Mouse (Mus musculus) frontal cortex, postnatal 14 days (tissue): ENCODE results near the gene Cdk5rap3.

Experiments used
- DNase-seq, 2 experiments: peaks; one replicate each; pipeline ENCODE4 v3.0.0; 2022; ENCODE audit warnings: low spot score in 2 of 2

Gene Cdk5rap3

DNA sequence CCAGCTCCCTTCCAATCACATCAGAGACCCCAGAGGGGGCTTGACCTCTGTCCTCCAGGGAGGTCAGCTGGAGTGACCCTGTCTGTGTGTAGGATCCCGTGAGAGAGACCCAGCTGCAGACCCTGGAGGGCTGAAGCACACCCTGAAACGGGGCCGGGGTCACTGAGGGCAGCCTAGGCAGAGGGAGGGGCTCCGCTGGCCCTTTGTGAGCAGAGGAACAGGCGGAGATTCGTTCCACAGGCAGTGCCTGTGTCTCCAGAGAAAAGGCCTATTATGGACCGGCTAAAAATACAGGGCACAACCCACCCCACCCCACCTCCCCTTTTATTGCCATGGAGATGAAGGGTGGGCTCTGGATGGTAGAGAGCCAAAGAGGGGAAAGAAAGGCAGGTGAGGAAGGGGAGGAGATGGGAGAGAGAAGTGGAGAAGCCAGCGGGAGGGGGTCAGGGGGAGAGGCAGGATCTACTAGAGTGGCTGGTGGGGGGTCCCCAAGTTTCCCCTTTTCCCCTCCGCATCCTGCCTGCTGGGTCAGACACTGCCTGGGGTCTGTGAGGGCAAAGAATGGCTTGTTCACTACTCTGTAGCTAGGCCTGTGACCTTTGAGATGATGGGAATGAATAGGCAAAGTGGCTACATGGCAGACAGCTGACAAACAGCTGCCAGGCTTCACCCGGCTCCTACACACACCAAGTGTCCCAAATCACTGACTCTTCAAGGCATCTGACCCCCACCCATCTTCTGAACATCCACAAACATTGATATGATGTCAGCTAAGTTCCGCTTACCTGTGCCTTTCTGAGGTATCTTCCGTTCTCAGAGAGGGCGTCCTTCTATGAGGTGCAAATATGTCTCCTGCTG, 16.6 kb downstream of the Cdk5rap3 start:
- DNase-seq = no peak

DNA sequence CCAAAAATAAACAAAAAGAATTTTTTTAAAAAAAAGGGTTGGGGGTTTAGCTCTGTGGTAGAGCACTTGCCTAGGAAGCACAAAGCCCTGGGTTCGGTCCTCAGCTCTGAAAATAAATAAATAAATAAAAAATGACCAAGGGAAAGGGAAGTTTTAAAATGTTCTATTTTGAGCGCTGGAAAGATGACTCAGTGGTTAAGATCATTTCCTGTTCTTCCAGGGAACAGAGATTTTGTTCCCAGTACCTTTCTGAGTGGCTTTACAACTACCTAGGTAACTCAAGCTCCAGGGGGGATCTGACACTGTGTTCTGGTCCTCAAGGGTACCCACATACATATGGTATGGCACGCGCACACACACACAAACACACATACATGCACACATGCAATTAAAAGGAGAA, 20.4 kb downstream of the Cdk5rap3 start:
- no peak for DNase-seq

DNA sequence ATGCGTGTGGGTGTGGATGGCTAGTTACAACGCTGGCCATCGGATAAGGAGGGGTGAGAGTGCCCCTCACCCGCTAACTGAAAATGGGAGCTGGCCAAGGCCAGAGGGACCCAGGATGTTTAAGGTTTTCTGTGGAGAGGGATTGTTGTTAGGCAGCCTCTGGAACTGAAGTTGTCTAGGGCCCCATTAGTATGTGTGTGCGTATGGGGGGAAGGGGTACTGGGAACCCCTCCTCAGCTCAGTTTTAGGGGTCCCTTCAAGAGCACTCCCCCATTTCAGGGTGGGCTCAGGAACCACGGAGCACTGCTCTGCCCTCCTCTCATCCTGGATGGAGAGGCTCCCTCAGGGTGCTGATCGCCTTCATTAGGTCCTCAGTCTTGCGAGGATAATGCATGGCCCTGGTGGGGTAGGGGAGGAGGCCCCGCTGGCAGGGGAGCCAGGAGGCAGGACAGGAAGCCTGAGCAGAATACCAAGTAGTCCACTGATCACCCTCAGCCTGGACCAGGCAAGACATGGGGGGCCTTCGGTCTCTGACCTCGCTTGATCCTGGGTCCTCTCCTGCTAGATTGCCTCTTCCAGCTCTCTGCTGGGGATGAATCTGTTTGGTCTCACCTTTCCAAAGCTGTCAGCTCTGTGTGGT, 23.0 kb downstream of the Cdk5rap3 start:
- no peak for DNase-seq

DNA sequence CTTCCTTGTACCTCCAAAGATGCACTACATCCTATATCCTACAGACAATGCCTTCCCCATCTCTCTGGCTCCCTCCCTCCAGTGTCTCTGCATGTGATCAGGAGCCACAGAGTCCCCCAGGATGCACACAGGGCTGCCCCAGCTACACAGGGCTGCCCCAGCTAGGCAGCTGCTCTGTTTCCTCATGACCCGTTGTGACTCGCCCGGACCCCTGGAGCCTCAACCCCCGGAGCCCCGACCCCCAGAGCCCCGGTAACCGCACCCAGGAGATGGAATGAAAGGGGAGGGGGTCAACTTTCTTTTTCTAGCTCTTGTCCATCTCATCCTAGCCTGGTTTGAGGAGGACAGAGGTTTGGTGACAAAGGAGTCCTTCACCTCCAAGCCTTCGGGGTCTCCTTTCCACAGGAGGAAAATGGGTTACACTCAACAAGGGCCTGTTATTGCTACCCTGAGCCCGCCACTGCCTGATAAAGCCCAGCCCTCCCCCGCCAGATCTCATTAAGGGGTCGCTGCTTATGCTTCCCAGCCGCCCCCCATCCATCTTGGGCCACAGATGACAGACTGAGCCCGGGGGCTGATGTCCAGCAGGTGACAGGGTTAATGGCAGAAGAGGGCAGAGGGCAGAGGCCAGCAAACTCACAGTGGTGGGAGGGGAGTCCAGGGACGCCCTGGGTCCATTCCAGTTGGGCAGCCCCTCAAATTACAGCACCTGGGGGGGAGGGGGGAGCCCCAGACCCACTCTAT, 24.3 kb downstream of the Cdk5rap3 start:
- no peak for DNase-seq

DNA sequence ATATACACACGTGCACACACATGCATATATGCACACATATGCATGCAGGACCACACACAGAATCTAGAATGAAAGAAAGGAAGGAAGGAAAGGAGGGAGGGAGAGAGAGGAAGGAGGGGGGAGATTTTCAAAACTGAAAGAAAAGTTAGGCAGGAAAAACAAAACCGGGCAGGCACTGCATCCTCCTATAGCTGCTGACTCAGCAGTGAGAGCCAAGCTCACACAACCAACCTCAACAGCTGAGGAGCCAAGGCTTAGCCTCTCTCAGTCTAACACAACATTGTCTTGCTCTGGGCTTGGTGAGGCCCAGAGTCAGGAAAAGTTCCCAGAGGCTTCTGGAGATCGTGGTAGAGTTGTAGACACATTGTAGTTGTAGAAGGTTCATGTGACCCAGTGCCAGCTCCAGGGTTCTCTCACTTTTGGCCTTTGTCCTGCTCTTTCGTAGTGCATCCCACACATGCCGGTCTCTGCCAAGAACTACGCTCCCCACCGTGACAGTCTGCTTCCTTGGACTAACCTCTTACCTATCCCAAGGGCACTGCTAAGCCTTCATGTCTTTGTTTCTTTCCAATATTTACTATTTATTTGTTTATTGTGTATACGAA, 29.3 kb downstream of the Cdk5rap3 start:
- no peak for DNase-seq

DNA sequence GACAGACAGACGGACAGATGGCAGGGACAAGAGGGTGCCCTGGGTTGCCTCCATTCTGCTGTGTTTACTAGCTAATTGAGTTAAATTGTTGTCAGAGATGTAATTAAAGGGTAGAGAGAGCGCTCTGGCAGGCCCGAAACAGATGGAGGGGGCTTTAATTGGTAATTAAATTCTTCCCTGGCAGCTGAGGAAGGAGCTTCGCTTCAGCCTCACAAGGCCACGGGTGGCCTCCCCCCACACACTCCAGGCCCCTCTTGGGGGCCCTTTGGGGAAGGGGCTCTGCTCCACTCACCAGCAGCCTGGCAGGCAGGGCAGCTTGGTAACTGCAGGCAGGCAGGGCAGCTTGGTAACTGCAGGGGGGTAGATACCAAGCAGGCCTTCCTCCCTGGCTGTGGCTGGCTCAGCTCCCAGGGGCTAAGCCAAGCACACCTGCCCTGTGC, 30.4 kb downstream of the Cdk5rap3 start:
- no peak for DNase-seq

DNA sequence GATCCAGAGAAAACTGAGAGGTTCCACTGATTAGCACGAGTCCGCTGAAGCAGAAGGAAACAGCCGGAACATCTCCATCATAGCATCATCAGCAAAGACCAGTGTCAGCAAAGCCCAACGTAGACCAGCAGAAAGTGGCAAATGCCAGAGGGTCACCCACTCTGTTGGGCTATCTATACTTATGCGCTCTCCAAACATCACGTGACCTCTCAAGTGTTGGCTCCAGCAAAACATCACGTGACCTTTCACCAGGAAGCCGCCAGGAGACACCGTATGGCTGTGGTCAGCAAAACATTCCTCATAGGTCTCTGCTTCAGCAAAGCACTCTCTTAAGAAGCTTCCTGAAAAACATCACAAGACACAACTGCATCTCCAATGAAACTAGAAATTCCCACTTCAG, 36.0 kb downstream of the Cdk5rap3 start:
- no peak for DNase-seq

DNA sequence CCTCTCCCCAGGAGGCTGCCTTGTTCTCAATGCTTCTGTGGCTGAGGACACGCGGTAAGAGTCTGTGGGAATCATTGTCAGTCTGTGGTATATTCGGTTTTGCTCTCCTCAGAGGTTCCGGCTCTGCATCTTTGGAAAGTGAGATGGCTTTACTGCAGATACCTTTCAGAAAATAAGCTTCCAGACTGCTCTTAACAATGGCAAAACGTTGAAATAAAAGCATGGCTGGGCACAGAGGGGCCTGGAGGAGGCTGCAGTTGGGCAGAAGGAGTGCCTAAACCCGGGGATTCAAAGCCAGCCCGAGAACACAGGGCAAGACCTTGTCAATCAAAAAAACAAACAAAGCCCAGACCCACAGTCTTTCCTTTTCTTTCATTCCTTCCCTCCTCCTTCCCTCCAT, 36.9 kb downstream of the Cdk5rap3 start:
- DNase-seq = no peak

DNA sequence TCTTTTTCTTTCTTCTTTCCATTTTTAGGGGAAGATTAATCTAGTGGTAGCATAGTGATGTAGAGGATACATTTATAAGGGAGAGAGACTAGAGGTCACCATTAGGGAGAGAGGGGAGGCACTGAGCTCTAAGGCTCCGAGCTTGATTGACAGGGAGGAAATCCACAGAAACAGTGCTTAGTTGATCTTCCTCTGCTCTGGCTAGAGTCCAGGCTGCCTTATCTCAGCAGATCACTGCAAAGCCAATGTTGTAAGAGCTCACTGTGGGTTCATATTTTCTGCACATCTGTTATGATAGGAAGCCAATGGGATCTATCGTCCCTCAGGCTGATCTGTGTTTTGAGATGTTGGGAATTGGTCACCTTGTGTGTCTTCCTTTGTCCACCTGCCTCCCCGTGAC, 37.6 kb downstream of the Cdk5rap3 start:
- no peak for DNase-seq

DNA sequence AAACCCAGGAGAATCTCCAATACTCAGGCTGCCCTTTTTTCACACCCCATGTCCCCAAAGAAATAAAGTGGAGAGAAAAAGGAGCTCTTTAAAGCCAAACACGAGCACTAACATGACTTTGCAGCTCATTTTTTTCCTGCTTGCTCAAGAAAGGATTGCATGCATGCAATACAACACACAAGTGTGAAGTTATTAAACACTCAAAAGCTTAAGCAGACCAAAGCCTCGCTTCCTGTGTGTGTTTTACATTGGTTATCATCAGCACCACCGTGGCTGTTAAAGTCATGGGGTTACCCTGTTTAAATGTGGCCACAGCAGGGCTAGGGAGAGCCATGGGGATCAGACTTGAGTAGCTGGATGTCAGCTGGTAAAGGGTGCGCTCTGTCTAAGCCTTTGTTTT, 39.2 kb downstream of the Cdk5rap3 start:
- DNase-seq = no peak

DNA sequence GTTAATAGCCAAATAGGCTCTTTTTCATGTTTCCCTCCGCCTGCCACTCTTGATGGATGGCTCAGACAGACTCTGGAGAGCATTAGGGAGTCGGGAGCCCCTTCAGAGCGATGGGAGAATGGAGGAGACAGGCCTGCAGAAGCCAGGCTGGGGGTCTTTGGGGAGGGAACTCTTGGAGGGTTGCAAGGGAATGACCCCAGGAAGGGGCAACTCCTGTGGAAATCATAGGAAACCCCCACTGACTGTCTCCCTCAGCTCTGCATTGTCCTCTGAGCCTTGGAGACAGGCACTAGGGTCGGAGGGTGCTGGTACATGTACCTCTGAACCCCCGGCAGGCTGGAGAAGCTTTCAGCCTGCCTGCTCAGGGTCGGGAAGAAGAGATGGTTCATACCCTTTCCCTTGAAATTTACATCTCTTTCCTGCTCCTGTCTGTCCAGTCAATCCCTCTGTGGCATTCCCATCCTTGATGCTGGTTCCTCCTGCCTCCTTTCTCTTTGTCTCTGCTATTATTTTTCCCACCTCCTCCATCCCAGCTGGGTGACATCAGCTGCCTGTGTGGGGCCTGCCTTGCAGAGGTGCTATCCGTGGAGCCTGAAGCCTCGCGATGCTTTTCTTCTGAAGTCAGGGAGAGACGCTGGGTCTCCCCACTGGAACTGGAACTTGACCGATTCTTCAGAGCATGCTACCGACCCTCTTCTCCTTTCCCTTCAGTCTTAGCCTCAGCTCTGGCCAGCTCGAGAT, 39.8 kb downstream of the Cdk5rap3 start:
- no peak for DNase-seq

DNA sequence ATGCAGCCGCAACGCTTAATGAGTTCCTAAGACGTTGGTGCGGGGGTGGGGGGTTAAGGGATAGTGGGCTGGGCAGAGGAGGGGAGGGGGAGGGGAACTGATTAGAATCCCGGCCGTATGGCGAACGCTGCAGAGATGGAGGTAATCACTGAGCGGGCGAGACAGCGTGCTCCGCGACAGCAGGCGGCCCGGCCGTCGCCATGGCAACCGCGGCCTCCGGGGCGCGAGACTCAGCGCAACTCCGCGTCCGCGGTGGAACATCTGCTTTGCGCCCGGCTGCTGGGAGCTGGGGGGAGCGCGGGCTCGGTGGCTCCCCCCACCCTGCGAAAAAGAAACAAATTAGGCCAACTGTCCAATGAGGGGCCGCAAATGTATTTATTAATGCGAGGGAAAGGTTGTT, 40.6 kb downstream of the Cdk5rap3 start:
- DNase-seq = peak; percentile 69 to 79

DNA sequence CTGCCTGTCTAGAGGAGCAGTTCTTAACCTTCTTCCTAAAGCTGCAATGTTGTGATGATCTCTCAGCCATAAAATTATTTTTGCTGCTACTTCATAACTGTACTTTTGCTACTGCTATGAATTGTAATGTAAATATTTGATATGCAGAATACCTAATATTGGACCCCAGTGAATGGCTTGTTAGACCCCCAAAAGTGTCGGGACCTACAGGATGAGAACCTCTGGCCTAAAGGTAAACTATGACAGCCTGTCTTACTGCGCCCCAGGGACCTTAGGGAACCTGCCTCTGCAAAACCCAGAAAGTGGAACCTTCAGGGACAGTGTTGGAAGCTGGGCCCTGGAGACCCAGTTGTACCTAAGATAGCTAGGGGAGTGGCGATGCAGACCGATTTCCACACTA, 41.0 kb downstream of the Cdk5rap3 start:
- no peak for DNase-seq

DNA sequence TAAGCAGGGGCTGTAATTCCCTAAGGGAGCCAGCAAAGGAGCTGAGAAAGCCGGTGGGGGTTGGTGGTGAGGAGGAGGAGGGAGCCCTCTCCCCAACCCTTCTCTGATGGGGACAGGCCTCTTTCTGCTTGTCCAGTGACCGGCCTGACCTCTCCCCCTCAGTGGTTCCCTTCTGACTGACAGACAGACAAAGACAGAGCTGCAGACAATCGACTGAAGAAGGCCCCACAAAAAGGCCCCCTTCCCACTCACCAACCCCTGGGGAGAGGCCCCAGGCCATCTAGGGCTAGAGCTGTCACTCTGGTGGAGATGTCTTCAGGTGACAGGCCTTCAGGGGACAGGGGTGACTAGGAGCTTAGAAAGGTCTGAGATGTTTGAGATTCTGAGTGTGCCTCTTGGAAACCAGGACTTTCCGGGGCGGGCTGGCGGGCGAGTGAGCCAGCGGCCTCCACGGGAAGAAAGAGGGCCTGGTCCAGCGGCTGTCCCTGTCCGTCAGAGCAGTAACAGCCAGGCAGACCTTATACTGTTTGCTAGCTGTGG, 42.6 kb downstream of the Cdk5rap3 start:
- DNase-seq = no peak

DNA sequence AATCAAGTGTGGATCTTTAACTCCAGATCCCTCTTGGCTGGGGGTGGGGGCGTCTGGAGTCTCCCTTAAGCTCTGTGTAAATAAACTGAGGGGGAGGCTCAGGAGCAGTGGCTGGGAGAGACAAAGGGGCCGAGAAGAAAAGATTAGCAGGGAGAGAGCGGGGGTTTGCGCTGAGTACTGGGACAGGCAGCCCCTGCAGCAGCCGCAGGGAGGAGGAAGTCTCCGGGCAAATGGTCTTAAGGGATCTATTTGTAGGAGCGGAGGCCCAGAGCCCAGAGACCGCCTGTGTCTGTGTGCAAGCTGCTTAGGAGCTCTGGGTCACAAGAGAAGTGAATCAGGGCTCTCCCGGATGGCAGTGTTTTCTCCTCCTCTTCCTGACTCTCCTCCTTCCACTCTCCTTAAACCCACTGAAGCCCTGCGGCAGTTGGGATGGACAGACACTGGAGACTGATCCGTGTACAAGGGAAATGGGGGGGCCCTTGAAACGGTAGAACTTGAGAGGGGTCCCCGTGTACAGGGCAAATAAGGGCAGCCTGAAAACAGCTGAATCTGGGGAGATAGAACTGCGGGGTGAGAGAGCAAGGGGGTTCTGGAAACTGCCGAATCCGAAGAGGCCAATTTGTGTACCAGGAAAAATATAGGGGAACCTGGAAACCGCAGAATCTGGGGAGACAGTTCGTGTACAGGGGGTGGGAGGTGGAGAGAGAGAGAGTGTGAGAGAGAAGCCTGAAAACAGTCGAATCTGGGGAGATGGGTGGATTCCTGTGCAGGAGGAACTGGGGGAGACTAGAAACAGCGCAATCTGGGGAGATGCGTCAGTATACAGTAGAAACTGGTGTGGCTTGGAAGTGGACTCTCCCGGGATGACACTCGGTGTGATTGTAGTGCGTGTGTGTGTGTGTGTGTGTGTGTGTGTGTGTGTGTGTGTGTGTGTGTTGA, 43.6 kb downstream of the Cdk5rap3 start:
- no peak for DNase-seq

DNA sequence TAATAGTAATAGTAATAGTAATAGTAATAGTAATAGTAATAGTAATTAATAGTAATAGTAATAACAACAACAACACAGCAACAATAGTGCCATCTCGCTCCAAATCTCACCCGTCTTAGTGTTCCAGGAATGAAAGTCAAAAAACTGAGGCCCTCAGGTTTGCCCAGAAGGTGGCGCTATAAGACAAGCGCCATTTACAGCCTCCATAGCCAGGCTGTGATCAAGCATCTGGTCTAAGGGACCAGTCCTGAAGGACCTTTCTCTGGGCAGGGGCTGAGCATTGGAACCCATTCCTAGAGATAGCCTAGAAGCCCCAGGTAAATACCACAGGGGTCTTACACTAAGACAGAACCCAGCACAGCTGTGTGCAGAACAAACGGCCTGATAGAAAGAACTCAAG, 49.1 kb downstream of the Cdk5rap3 start:
- DNase-seq = peak; percentile 45 to 60

DNA sequence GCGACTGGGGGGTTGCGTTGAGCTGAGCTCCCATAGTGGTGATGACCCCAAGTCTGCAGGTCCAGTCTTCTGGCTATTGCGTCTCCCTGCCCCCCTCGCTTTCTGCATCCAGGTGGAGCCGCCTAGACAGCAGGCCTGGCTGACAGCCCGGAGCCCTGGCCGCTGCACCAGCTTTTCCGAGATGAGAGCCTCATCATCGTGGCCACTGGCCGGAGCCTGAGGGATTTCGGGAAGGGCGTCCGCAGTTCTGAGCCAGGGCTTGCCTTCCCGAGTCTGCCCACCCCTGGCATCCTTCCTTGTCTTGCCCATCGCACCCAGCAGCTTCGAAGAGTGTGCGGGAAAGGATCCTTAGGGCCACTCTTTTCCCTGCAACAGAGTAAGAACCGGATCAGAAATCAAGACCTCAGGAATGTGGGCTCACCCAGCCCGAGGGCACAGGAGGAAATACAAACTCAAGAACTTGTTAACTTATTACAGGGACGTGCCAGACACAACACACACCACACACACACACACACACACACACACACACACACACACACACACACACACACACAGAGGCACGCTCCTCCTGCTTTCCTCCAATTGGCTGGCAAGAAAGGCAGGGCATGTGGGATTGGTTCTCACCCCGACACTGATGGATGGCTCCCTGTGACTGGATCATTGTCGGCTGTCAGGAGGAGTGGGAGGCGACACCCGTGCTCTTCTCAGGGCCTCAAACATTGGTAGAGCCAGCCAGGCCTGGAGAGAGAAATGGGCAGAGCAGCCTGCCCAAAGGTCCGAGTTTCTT, 52.9 kb downstream of the Cdk5rap3 start:
- no peak for DNase-seq

DNA sequence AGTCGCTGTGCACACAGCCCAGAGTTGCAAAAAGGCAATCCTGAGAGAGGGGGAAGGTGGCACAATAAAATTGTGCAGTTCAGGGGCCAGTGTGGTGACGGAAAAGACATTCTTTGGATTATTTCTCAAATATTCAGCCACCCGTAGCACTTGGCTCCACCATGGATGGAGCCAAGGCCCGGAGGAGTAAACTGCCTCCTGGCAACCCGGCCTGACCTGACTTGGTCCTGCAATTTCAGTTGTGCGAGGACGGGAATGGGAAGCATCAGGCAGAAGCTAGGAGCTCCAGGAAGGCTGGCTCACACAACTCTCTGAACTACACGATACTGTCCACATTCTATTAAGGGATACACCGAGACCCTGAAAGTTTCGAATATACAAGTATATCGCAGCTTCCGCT, 53.8 kb downstream of the Cdk5rap3 start:
- no peak for DNase-seq

DNA sequence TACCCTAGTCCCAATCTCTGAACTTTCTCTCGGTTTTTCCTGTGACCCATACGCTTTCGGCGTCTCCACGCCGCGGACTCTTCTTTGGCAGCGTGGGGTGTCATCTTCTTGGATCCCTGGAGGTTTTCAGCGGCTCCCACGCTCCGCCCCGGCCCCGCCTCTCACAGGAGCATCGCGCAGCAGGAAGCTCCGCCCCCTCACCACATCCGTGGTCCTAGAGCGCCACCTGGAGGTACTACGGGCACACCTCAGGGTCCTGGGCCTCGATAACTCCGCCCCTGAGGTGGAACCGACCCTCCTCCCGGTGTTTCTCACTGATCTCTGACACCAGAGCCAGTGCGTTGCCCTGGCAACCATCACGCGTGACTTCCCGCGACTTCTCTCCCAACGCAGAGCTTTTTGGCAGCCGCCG, 54.4 kb downstream of the Cdk5rap3 start:
- peak; percentile 88 to 92 for DNase-seq
